Mouse (Mus musculus) R1 (cell line): ENCODE measurements around the gene Tnfrsf8.
"Not testable (repeated sequence)": the region's sequence is repeated elsewhere in the genome, so short reads cannot be mapped to it uniquely, and the experiment has no call there.

Source experiments
- DNase-seq: peaks from one replicate; pipeline ENCODE4 v3.0.0-alpha.2; 2018; ENCODE audit warnings: low read depth, low spot score

Gene Tnfrsf8

DNA sequence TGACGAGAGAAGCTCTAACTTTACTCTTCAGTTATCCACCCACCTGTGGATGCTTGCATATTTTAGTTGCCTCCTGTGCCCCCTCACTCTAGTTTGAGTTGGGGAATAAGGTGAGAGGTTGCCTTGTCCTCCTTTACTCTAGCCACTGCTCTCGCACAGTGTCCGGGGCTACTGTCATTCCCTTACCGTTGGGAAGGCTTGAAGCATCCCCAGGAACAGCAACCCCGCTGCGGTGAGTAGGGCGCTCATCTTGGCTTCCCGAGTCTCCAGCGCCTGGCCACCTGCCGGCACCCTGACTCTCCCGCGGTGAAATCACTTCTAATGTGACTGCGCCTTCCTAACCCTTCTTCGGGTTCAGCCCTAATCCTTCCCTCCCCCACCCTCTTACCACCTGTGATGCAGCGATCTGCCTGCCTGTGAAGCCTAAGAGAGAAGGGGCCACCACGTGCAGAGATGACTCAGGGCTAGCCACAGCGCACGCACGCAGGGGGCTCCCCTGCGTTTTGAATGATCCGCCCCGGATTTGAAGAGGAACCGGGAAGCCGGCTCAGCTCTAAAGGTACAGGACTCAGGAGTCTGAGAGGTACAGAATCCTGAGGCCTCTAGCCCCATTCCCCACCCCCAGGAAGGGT is at the start of gene Tnfrsf8:
Gene Tnfrsf8, minus strand, starts transcription at position 329 of the 632 bp plus-strand sequence.
- peak; percentile 76 for DNase-seq

GRCm38 (mm10) chr4:145361635-145362034 is 46.7 kb upstream of the Tnfrsf8 start:
- not testable (repeated sequence) for DNase-seq

DNA sequence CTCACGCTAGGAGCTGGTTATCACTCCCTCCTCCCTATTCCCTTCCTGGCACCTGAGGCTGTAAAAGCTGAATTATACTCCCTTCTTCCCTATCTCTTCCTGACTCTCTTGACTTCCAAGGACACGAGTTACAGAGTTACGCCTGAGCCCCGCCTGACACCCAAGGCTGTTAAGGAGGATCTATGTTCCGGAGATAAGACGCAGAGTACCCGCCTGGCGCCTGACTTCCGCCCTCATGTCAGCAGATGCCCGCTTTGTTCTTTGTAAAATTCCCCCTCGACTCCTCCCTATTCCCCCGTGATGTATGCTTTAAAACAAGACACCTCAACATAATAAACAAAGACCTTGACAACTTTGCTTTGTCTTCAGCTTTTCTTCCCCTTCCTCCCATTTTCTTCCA is 46.1 kb upstream of the Tnfrsf8 start:
- DNase-seq = peak; percentile 65

DNA sequence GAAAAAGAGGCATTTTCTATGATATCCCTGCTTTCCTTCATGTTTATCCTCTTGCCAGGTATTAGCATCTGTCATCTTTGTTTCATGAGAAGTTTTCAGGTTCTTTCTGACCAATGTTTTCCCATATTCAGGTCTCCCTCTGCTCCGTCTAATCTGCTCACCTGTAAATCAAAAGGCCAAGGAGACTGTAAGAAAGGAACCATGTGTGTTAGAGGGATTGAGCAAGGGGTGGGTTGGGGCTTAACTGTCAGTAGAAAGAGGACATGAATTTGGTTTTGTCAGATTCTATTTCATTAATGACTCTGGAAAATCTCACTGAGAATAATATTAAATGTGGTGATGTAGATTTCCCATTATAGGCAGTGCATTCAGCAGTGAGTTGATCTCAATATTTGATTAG is 45.6 kb upstream of the Tnfrsf8 start:
- no peak for DNase-seq

DNA sequence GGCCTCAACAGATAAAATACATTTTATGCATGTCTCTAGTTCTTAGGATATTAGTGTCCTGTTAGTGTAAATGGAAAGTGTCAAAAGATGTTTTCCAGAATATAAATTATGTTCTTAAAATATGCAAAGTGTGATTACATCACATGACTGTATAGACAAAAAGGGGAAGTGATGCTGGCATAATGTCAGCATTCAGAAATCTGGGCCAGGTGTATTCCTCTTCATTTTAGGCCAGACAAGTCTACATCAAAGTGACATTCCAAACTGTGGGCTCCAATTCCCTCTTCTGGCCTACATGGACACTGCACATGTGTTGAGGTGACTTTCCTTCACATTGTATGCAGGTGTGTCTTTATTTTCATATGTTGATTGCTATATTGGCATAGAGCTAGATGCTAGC is 41.3 kb upstream of the Tnfrsf8 start:
- no peak for DNase-seq

DNA sequence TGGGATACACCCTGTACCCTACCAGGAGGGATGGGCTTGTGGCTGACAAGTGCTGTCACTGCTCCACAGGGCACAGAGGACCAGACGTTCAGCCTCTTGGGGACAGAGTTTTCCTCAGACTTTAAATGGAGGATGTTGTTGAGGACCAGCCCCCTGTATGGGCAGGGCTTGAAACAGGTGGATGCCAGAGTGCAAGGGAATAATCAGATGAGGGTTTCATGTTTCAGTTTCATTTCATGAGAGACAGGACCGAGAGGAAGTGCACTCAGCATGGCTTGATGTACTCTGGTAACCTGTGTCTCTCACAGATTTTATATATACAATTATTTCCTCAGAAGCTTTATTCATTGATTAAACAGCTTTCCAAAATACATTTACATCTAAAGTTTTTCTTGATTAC is 38.9 kb upstream of the Tnfrsf8 start:
- DNase-seq = no peak

GRCm38 (mm10) chr4:145344948-145345347 is 30.0 kb upstream of the Tnfrsf8 start:
- no peak for DNase-seq

DNA sequence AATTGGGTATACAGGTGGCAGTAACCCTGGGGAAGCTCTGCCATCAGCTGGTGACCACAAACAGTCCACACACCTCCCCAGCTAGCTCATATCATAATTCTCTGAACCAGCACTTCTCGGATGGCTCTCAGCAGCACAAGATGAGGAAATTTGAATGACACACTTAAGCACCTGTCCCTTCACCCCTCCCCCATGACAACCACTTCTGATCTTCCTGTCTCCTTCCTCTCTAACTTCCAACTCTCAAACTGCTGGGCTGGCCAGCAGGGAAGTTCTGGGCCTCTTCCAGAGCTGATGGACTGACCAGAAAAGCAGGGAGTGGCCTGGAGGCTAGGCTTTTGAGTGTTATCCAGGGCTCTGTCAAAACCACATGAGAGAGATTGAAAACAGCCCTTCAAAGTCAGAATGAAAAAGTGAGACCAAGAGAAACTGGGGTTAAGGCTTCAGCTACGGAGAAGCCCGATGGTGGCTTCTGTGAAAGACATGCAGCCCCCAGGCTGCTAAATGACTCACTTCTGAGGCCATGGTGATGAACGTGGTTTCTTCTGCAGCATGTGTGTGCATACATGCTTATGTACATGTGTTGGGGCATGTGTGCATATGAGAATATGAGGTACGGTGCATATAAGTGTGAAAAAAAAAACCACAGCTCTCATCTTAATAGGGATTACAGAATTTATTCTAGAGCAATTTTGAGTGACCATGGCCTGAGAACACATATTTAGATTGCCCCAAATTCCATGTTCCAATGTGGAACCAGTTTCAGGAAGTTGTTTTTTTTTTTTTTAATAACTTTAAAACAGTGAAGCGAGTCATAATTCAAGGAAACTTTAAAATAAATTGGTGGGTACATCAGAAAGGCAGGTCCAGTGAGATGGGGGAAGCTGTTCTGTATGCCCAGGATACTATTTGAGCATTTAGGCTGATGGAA is 27.2 kb upstream of the Tnfrsf8 start:
- DNase-seq = no peak

- no peak for DNase-seq
Measured at GRCm38 (mm10) chr4:145337906-145338858, 23.2 kb upstream of the Tnfrsf8 start.

GRCm38 (mm10) chr4:145336587-145336986 is 21.6 kb upstream of the Tnfrsf8 start:
- DNase-seq = no peak

- no peak for DNase-seq
Measured at GRCm38 (mm10) chr4:145336019-145336418, 21.1 kb upstream of the Tnfrsf8 start.

DNA sequence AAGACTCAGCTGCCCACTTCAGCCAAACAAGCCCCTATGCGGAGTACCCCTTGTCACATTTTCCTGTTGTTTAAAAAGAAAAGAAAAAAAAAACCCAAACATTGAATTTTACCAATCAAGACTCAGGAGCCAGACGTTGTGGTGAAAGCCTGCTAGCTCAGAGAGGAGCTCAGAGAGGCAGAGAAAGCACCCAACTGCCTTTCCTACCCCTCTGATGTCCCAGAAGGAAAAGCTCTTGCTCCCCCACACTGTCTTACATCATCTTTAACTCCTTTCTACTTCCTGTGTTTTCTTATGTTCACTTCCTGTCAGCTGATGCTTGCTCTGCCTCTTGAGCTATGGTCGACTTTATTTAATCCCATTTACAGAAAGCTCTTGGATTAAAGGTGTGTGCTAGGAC is 8.7 kb upstream of the Tnfrsf8 start:
- DNase-seq = no peak

GRCm38 (mm10) chr4:145322995-145323627 is 8.1 kb upstream of the Tnfrsf8 start:
- peak; percentile 67 for DNase-seq

DNA sequence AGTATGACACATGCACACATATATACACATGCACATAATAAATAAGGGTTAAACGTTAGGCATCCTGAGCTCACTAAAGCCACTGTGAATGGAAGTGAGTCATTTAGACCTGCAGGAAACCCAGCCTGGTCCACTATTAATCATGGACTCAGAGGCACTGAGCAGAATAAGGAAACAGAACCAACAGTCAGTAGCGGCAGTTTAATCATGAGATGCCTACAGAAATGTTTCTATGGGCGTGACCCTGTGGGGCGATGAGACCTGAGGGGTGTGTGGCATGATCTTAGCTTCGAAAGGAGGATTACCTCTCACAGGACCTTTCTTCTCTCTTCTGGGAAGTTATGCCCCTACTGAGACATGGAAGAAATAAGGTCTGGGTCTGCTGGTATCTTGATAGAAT is 7.2 kb upstream of the Tnfrsf8 start:
- no peak for DNase-seq

- no peak for DNase-seq
Measured at GRCm38 (mm10) chr4:145320624-145321023, 5.7 kb upstream of the Tnfrsf8 start.

DNA sequence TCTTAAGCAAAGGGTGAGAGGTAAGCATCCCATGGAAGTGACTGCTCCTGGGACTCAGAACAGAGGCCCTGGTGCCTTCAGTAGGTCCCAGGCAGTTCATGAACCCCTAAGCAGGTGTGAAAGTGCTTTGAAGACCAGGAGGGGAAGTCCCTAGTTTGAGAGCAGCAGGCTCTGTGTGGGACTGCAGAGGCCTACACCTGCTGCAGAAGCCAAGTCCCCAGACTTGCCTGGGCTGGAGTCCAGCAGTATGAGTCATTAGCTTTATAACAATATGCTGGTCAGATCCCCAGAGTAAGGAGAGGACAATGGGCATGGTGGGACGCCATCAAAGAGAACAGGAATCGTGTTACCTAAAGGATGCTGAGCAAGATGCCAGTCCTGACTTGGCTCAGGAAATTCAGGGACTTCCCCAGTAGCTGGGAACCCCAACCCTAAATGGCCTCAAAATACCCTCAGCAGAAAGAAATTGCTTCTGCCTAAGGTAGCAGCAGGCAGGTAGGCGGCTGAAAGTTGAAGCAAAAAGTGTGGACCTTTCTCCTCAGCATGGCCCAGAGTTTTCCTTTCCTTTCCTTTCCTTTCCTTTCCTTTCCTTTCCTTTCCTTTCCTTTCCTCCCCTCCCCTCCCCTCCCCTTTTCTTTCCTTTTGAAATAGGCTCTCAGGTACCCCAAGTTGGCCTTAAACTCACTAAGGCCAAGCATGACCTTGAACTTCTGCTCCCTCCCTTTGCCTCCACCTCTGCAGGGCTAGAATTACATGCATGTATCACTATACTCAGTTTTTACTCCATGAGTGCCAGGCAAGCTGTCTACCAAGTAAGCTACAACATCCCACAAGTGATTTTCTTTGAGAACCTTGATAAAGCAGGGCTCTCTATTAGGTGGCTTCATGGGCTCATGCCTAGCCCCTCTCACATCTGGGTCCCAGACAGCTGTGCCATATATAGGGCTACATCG is 4.6 kb upstream of the Tnfrsf8 start:
- DNase-seq = peak; percentile 51

GRCm38 (mm10) chr4:145316708-145317107 is 1.7 kb upstream of the Tnfrsf8 start:
- DNase-seq = no peak

- DNase-seq = no peak
Measured at GRCm38 (mm10) chr4:145313966-145314365, 998 bp downstream of the Tnfrsf8 start.

- no peak for DNase-seq
Measured at GRCm38 (mm10) chr4:145313256-145313655, 1.7 kb downstream of the Tnfrsf8 start.

- no peak for DNase-seq
Measured at GRCm38 (mm10) chr4:145312530-145312929, 2.4 kb downstream of the Tnfrsf8 start.
